Mouse (Mus musculus) lung, postnatal 0 days (tissue): Measurements from ENCODE around the gene Slc10a1. TPM values are rescaled to one million over a fixed set of nuclear protein-coding genes. Genes with fewer than 3 reads are reported as not detected.

ENCODE experiments used
- ATAC-seq: fragments of 200-750 bp; cut with Nextera tagmentation; 2 replicates; pipeline ENCODE4 v1.8.0; 2017; ENCODE audit warnings: moderate library complexity
- DNase-seq: peaks from one replicate; pipeline ENCODE4 v3.0.0-alpha.2; 2016; ENCODE audit warnings: low spot score
- H3K27ac ChIP-seq: fragments of 300-500 bp; sonication (generic); 2 replicates; pipeline ENCODE4 v1.5.1; 2014; ENCODE audit warnings: antibody characterized with exemption, mild to moderate bottlenecking, low read length, mixed read lengths
- H3K27me3 ChIP-seq: fragments of 300-500 bp; sonication (generic); replicated peaks from 2 replicates; pipeline ENCODE4 v1.6.1; 2014; ENCODE audit warnings: low read length, mixed read lengths; ENCODE audit not compliant: insufficient read depth
- H3K36me3 ChIP-seq: fragments of 300-500 bp; sonication (generic); 2 replicates; pipeline ENCODE4 v1.6.1; 2014; ENCODE audit warnings: low read length, mixed read lengths; ENCODE audit not compliant: insufficient read depth
- H3K4me1 ChIP-seq: fragments of 300-500 bp; sonication (generic); 2 replicates; pipeline ENCODE4 v1.6.1; 2014; ENCODE audit warnings: antibody characterized with exemption, low read depth, low read length, mixed read lengths; ENCODE audit not compliant: insufficient read depth
- H3K4me2 ChIP-seq: fragments of 300-500 bp; sonication (generic); replicated peaks from 2 replicates; pipeline ENCODE4 v1.6.1; 2014; ENCODE audit warnings: low read depth, mild to moderate bottlenecking, low read length, moderate library complexity, mixed read lengths
- H3K4me3 ChIP-seq: fragments of 300-500 bp; sonication (generic); 2 replicates; pipeline ENCODE4 v1.5.1; 2014; ENCODE audit warnings: low read depth, low read length
- H3K9ac ChIP-seq: fragments of 300-500 bp; sonication (generic); replicated peaks from 2 replicates; pipeline ENCODE4 v1.6.1; 2014; ENCODE audit warnings: low read depth, mild to moderate bottlenecking
- H3K9me3 ChIP-seq: fragments of 300-500 bp; sonication (generic); 2 replicates; pipeline ENCODE4 v1.6.1; 2016; ENCODE audit warnings: low read length, mixed read lengths
- CTCF ChIP-seq: IDR thresholded peaks from 2 replicates; pipeline ENCODE4 v1.5.1; 2016; ENCODE audit warnings: antibody characterized with exemption, mild to moderate bottlenecking
- EP300 ChIP-seq: IDR thresholded peaks from 2 replicates; pipeline ENCODE4 v1.6.1; 2016; ENCODE audit warnings: antibody characterized with exemption, mild to moderate bottlenecking, control low read depth
- WGBS: fragments of 180-500 bp; shearing (Covaris S2); extraction: QIAGEN DNeasy Blood & Tissue Kit; methylation state at CpG from one replicate; pipeline ENCODE4 v1.1.7; 2014; 5-methylcytosine and 5-hydroxymethylcytosine counted together
- polyA plus RNA-seq: library from polyadenylated mRNA; unstranded; fragments of >200 nt; fragmentation: Nextera tagmentation; extraction: Ambion mirVana; gene quantifications from 2 replicates; pipeline ENCODE4 v1.2.1, GENCODE M21; 2015

The Slc10a1 gene
- polyA plus RNA-seq, 1 experiment from 2014 or later: 0.47 TPM

DNA sequence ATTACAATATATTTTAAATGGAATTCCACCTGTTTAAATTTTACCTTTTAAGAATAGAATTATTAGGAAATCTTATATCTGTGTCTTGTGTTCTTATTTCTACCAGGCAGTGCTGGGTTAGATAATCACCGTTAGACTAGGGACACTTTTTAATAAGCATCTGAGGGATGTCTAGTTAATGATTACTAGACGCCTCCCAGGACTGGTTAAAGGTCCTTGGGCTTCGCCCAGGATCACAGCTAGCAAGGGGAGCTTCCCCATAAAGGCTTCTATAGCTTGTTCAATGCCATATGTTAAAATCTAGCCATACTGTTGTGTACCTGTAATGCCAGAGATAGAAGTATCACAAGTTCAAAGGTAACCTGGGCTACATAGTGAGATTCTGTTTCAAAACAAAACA, 39.6 kb downstream of the Slc10a1 start:
- Histone ChIP-seq H3K27ac (no peak overlapping the region), H3K9ac (no peak overlapping the region), H3K36me3 (no peaks in the 10 kb centered on the region), H3K9me3 (no peaks in the 10 kb centered on the region), H3K4me1 (no peaks in the 10 kb centered on the region), H3K27me3 (no peaks in the 10 kb centered on the region), H3K4me3 (no peak overlapping the region), H3K4me2 (no peak overlapping the region)
- TF ChIP-seq EP300 (no peak), CTCF (no peak)
- 64% methylated on average over 3 of the region's 3 CpGs for WGBS
- ATAC-seq: no peak
- no peak for DNase-seq

DNA sequence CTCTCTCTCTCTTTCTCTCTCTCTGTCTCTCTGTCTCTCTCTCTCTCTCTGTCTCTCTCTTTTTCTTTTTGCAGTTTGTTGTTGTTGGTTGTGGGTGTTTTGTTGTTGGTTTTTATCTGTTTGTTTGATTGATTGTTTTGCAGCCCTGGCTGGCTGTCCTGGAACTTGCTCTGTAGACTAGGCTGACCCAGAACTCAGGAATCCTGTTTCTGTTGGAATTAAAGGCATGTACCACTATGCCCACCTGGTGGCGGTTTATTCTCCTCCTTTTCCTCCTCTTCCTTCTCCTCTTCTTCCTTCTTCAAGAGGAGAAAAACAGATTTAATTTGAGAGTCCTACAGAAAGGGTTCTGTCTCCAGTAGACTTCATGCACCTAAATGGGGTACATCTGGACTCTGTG, 41.0 kb downstream of the Slc10a1 start:
- H3K27ac ChIP-seq: no peak overlapping the region
- H3K4me1 ChIP-seq: no peaks in the 10 kb centered on the region; the same call in 1 of the 2 replicates
- no peaks in the 10 kb centered on the region for H3K27me3 ChIP-seq
- DNase-seq (no peak), ATAC-seq (no peak)
- no peak overlapping the region for H3K4me2 ChIP-seq
- H3K4me3 ChIP-seq: no peak overlapping the region
- no peaks in the 10 kb centered on the region for H3K36me3 ChIP-seq
- H3K9ac ChIP-seq: no peak overlapping the region
- no peaks in the 10 kb centered on the region for H3K9me3 ChIP-seq
- TF ChIP-seq CTCF: no peak
- WGBS: 89% methylated on average over 1 of the region's 1 CpGs

DNA sequence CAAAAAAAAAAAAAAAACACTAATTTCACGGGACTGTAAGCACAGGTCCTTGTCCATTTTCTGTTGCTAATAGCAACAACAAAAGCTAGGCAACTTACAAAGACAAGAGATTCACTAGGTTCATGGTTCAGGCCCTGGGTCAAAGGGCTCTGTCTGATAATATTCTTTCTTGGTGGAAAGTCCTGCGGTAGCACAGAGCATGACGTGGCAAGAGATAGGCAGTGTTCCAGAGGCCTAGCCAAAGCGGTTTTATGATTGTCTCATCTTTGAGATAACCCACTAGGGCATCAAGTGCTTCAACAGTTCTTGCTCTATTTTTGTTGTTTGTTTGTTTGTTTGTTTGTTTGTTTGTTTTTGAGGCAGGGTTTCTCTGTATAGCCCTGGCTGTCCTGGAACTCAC, 42.0 kb downstream of the Slc10a1 start:
- no peak for DNase-seq
- H3K36me3 ChIP-seq: no peaks in the 10 kb centered on the region
- no peak for ATAC-seq
- no peak overlapping the region for H3K27ac ChIP-seq
- H3K4me2 ChIP-seq: no peak overlapping the region
- no peaks in the 10 kb centered on the region; the same call in 1 of the 2 replicates for H3K4me1 ChIP-seq
- WGBS: 88% methylated on average over 4 of the region's 4 CpGs
- no peak overlapping the region for H3K4me3 ChIP-seq
- H3K27me3 ChIP-seq: no peaks in the 10 kb centered on the region
- TF ChIP-seq CTCF: no peak
- no peak for TF ChIP-seq EP300
- no peak overlapping the region for H3K9ac ChIP-seq
- H3K9me3 ChIP-seq: no peaks in the 10 kb centered on the region

DNA sequence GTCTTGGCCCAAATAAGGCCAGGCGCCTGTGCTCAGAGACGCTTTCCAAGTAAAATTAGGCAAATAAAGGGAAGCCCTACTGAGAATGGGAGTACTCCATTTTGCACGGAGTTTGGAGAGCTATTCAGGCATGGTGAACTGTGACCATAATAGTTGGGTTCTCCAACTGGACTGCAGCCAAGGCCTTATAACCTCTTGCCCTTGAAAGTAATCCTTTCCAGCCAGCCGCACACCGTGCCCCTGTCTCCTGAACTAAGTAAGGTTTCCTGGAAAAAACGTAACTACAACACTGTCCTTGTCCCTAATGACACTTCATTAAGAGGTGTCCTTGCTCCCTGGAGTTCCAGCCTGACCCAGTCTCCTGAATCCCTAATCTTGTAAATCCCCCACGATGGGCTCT, 42.6 kb downstream of the Slc10a1 start:
- Histone ChIP-seq H3K4me2 (no peak overlapping the region), H3K4me3 (no peak overlapping the region), H3K4me1 (no peaks in the 10 kb centered on the region; the same call in 1 of the 2 replicates), H3K27me3 (no peaks in the 10 kb centered on the region), H3K9ac (no peak overlapping the region), H3K27ac (no peak overlapping the region), H3K36me3 (no peaks in the 10 kb centered on the region), H3K9me3 (no peaks in the 10 kb centered on the region)
- WGBS: 37% methylated on average over 7 of the region's 7 CpGs
- ATAC-seq: no peak
- DNase-seq: no peak
- no peak for TF ChIP-seq CTCF
- no peak for TF ChIP-seq EP300

DNA sequence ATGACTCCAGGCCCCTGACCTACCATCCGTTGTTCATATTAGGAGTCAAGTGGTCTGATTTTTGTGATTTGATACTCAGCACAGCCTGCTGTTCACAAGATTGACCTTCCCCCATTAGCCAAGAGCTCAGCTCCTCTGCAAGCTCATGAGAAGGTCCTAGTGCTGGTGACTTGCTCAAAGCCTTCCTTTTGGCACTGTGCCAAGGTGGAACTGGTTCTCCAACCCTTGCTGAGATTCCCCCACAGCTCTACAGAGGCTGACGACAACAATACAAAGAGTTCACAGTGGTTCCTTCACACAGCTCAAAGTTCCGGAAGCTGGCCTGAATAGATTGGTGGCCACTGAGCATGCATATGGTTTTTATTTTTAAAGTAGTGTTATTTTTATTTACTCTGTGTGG, 44.3 kb downstream of the Slc10a1 start:
- ATAC-seq: peak; percentile 89
- Histone ChIP-seq H3K4me2 (no peak overlapping the region; the same call in 1 of the 2 replicates), H3K27me3 (no peaks in the 10 kb centered on the region), H3K4me1 (no peaks in the 10 kb centered on the region; the same call in 1 of the 2 replicates), H3K36me3 (no peaks in the 10 kb centered on the region), H3K9ac (no peak overlapping the region), H3K27ac (no peak overlapping the region), H3K4me3 (no peak overlapping the region), H3K9me3 (no peaks in the 10 kb centered on the region)
- WGBS: 45% methylated on average over 3 of the region's 3 CpGs
- TF ChIP-seq EP300 (no peak), CTCF (no peak)
- DNase-seq: peak; percentile 80

DNA sequence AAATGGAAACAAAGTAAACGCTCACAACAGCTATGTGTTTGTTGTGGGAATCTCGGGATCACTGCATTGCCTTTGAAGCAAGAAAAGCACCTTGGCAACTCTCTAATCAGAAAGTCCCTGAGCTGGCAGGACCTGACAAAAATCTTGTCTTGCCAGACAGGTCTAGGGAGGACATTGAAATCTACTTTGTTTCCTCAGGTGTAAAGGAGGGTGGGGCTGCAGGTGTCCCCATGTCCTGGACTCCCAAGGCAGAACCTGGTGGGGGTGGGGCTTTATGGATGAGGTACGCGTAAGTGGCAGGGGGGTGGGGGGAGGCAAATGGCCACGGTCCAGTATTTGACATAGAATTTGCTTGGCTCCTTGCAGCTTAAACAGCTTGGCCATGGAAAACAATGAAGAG, 44.9 kb downstream of the Slc10a1 start:
- no peak overlapping the region for H3K4me3 ChIP-seq
- peak overlapping the region; percentile 28; the same call in 1 of the 2 replicates for H3K4me2 ChIP-seq
- no peaks in the 10 kb centered on the region for H3K27me3 ChIP-seq
- TF ChIP-seq CTCF: no peak
- DNase-seq (no peak), ATAC-seq (peak; percentile 60)
- no peaks in the 10 kb centered on the region for H3K36me3 ChIP-seq
- WGBS: 45% methylated on average over 5 of the region's 5 CpGs
- no peaks in the 10 kb centered on the region for H3K9me3 ChIP-seq
- H3K9ac ChIP-seq: no peak overlapping the region
- no peaks in the 10 kb centered on the region; the same call in 1 of the 2 replicates for H3K4me1 ChIP-seq
- H3K27ac ChIP-seq: no peak overlapping the region

DNA sequence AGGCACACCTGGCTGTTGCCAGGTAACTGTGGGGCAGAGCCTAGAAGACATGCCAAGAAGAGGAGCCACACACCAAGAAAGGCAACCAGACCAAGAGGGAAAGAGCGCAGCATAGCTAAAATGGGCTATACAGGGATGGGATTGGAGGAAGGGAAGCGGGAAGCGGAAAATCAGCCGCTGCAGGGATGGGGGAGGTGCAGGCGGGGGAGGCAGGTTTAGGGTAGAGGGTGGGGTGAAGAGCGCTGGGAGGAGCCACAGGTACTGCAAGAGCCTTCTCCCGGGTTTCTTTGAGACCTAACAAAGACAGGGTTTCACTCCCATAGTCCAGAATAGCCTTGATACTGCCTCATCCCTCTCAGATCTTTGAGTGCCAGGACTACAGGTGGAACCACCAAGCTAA, 45.6 kb downstream of the Slc10a1 start:
- Histone ChIP-seq H3K27me3 (no peaks in the 10 kb centered on the region), H3K9ac (no peak overlapping the region), H3K4me2 (peak overlapping the region; percentile 28), H3K27ac (no peak overlapping the region), H3K4me1 (no peaks in the 10 kb centered on the region; the same call in 1 of the 2 replicates), H3K9me3 (no peaks in the 10 kb centered on the region), H3K36me3 (no peaks in the 10 kb centered on the region), H3K4me3 (no peak overlapping the region)
- peak; percentile 49 for DNase-seq
- WGBS: 4% methylated on average over 7 of the region's 7 CpGs
- TF ChIP-seq EP300 (no peak), CTCF (no peak)
- peak; percentile 56 for ATAC-seq
